Mouse (Mus musculus) ES-E14 (cell line): ENCODE measurements around the gene Stk10. TPM values are rescaled to one million over a fixed set of nuclear protein-coding genes. Genes with fewer than 3 reads are reported as not detected.
"Not testable (repeated sequence)": the region's sequence is repeated elsewhere in the genome, so short reads cannot be mapped to it uniquely, and the experiment has no call there.

Source experiments
- DNase-seq: peaks from one replicate; pipeline ENCODE4 v3.0.0-alpha.2; 2013; ENCODE audit warnings: low read depth, low spot score
- H3K27ac ChIP-seq: 2 replicates; pipeline ENCODE4 v1.5.1; 2012; ENCODE audit warnings: low read depth, mild to moderate bottlenecking, low read length, moderate library complexity, mixed read lengths; ENCODE audit not compliant: poor library complexity, insufficient read depth, severe bottlenecking
- H3K36me3 ChIP-seq: 2 replicates; pipeline ENCODE4 v1.6.1; 2012; ENCODE audit warnings: mild to moderate bottlenecking, low read length, moderate library complexity, mixed read lengths; ENCODE audit not compliant: control insufficient read depth, poor library complexity, insufficient read depth, severe bottlenecking
- H3K4me1 ChIP-seq, 2 experiments: fragments of 150-350 bp in 1 of 2; sonication (generic) in 1 of 2; 2 replicates each; pipeline ENCODE4 v1.6.1; 2012; ENCODE audit warnings: low read length in 2 of 2, mild to moderate bottlenecking in 1 of 2, mixed read lengths in 1 of 2; ENCODE audit not compliant: control insufficient read depth in 2 of 2, insufficient read depth in 2 of 2, poor library complexity in 1 of 2
- H3K4me3 ChIP-seq, 2 experiments: fragments of 150-350 bp in 1 of 2; sonication (generic) in 1 of 2; 2 replicates each; pipeline ENCODE4 v1.5.1; 2012; ENCODE audit warnings: low read length in 2 of 2, low read depth in 1 of 2, mild to moderate bottlenecking in 1 of 2, mixed read lengths in 1 of 2; ENCODE audit not compliant: insufficient read depth in 1 of 2, poor library complexity in 1 of 2, severe bottlenecking in 1 of 2
- H3K9ac ChIP-seq: 2 replicates; pipeline ENCODE4 v1.6.1; 2012; ENCODE audit warnings: low read depth, mild to moderate bottlenecking, low read length, mixed read lengths; ENCODE audit not compliant: poor library complexity, insufficient read depth, severe bottlenecking
- H3K9me3 ChIP-seq: fragments of 150-350 bp; sonication (generic); 2 replicates; pipeline ENCODE4 v1.6.1; 2012; ENCODE audit warnings: low read depth, mild to moderate bottlenecking, low read length; ENCODE audit not compliant: control insufficient read depth, insufficient read depth
- CHD2 ChIP-seq: IDR thresholded peaks from 2 replicates; pipeline ENCODE4 v1.6.1; 2014; ENCODE audit warnings: mild to moderate bottlenecking, low read depth, low read length, inconsistent platforms
- HCFC1 ChIP-seq: IDR thresholded peaks from 2 replicates; pipeline ENCODE4 v1.6.1; 2012; ENCODE audit warnings: low read length, inconsistent platforms, borderline replicate concordance; ENCODE audit not compliant: insufficient read depth
- MAFK ChIP-seq: IDR thresholded peaks from 2 replicates; pipeline ENCODE4 v1.6.1; 2014; ENCODE audit warnings: mild to moderate bottlenecking, low read depth, low read length, inconsistent platforms; ENCODE audit not compliant: insufficient read depth
- ZC3H11A ChIP-seq: IDR thresholded peaks from 2 replicates; pipeline ENCODE4 v1.6.1; 2012; ENCODE audit warnings: low read depth, mild to moderate bottlenecking, inconsistent platforms, low read length, borderline replicate concordance
- ZNF384 ChIP-seq: IDR thresholded peaks from 2 replicates; pipeline ENCODE4 v1.6.1; 2012; ENCODE audit warnings: low read depth, low read length, inconsistent platforms
- in situ Hi-C, 2 experiments: fragments of 600-800 bp; cut with MboI; formaldehyde crosslinking; loops; one replicate each; pipeline ENCODE4 v1.15.1; 2025; ENCODE audit warnings: low sequenced_read_pairs in 2 of 2, inconsistent platforms in 1 of 2; ENCODE audit not compliant: unreplicated experiment in 2 of 2
- total RNA-seq: library from RNA; depleted of rRNA; stranded (reverse); fragments of 300-350 nt; gene quantifications from 2 replicates; pipeline ENCODE4 v1.2.3, GENCODE M21; 2012

Stk10 gene
- total RNA-seq, 1 experiment: 9.8 TPM

DNA sequence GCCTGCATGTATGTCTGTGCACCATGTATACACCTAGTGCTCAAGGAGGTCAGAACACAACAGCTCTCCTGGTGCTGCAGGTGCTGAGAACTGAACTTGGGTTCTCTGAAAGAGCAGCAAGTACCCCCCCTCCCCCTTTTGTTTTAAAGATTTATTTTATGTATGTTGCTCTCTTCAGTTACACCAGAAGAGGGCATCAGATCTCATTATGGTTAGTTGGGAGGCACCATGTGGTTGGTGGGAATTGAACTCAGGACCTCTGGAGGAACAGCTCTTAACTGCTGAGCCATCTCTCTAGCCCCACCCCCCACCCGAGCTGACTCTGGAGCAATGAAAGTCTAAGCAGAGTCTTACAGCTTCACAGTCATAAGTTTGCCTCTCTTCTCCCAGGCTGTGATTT, 22.2 kb upstream of the Stk10 start:
- TF ChIP-seq CHD2 (no peak), ZC3H11A (no peak), HCFC1 (no peak), ZNF384 (no peak), MAFK (no peak)
- H3K9ac ChIP-seq: no peak overlapping the region
- DNase-seq: no peak
- no peaks in the 10 kb centered on the region for H3K36me3 ChIP-seq
- H3K4me1 ChIP-seq: no peaks in the 10 kb centered on the region
- no peak overlapping the region for H3K27ac ChIP-seq
- H3K4me3 ChIP-seq: no peak overlapping the region
- in situ Hi-C loops: no loop called here
- H3K9me3 ChIP-seq: no peaks in the 10 kb centered on the region

DNA sequence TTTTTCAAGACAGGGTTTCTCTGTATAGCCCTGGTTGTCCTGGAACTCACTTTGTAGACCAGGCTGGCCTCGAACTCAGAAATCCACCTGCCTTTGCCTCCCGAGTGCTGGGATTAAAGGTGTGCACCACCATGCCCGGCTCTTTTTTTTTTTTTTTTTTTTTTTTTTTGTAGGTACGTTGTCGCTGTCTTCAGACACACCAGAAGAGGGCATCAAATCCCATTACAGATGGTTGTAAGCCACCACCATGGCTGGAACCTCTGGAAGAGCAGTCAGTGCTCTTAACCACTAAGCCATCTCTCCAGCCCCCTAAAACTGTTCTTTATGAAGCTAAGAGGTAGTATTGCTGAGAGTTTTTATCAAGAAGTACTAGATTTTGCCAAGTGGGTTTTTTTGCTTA, 18.3 kb upstream of the Stk10 start:
- H3K36me3 ChIP-seq, H3K4me3 ChIP-seq, H3K4me1 ChIP-seq, H3K27ac ChIP-seq, in situ Hi-C loops, H3K9me3 ChIP-seq, DNase-seq, H3K9ac ChIP-seq: not testable (repeated sequence)
- 0 out of 2 replicates have a peak, but pooled peaks have one; percentile 9 for TF ChIP-seq ZNF384

DNA sequence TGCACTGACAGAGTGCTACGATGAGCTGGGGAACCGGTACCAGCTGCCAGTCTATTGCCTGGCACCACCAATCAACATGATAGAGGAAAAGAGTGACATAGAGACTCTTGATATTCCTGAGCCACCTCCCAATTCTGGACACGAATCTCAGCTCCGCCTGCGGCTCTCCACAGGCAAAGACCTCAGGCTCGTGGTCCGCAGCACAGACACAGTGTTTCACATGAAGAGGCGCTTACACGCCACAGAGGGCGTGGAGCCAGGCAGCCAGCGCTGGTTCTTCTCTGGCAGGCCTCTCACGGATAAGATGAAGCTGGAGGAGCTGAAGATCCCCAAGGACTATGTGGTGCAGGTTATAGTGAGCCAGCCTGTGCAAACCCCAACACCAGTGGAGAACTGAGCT, 17.0 kb upstream of the Stk10 start:
- in situ Hi-C loops: no loop called here
- DNase-seq: no peak
- Histone ChIP-seq H3K9ac (no peak overlapping the region), H3K36me3 (peaks cover 2% of the 10 kb centered on the region; the same call in 1 of the 2 replicates), H3K9me3 (no peaks in the 10 kb centered on the region), H3K4me3 (no peak overlapping the region), H3K27ac (no peak overlapping the region), H3K4me1 (no peaks in the 10 kb centered on the region; a peak in 1 of 4 replicates)
- no peak for TF ChIP-seq ZNF384
- no peak for TF ChIP-seq CHD2
- TF ChIP-seq HCFC1: no peak
- no peak for TF ChIP-seq MAFK
- TF ChIP-seq ZC3H11A: no peak

DNA sequence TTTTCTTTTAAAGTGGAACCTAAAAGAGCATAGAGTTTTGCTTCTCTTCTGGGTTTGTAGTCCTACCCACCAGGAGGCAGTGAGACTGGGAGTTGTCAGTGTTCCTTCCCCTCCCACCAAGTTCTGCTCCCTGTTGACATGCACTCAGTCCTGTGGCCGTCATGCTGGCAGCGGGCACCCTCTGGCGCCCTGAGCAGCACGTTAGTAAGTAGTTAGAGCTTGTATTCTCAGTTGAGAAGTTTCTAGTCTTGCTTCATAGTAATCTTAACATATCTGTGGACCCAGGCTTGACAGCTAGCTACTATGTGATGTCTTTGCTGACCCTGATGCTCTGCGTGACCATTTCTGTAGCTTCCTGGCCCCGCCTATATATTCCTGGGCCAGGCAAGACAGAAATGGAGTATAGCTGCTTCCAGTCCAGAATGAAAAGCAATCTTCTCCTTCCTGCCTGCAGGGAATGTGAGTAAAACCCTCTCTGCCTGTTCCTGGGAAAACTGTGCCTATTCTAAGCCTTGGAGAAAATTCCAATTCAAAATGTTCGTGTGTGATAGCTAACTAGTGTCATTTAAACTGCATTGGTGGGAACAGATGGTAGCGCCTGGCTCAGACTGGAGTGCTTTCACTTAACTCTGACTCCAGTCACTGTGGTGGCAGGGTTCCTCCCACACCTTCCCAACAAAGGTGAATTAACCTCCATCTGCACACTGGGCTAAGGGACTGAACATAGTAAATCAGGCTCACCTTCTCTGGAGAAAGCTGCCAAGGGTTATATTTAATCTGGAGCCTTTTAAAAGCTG, 16.0 kb upstream of the Stk10 start:
- Histone ChIP-seq H3K4me1 (no peaks in the 10 kb centered on the region; a peak in 1 of 4 replicates), H3K4me3 (no peak overlapping the region), H3K9ac (no peak overlapping the region), H3K9me3 (no peaks in the 10 kb centered on the region), H3K36me3 (peaks cover 2% of the 10 kb centered on the region; the same call in 1 of the 2 replicates), H3K27ac (no peak overlapping the region)
- TF ChIP-seq CHD2: no peak
- TF ChIP-seq ZC3H11A: no peak
- no peak for TF ChIP-seq MAFK
- TF ChIP-seq ZNF384: no peak
- no peak for TF ChIP-seq HCFC1
- in situ Hi-C loops: no loop called here
- DNase-seq: no peak

DNA sequence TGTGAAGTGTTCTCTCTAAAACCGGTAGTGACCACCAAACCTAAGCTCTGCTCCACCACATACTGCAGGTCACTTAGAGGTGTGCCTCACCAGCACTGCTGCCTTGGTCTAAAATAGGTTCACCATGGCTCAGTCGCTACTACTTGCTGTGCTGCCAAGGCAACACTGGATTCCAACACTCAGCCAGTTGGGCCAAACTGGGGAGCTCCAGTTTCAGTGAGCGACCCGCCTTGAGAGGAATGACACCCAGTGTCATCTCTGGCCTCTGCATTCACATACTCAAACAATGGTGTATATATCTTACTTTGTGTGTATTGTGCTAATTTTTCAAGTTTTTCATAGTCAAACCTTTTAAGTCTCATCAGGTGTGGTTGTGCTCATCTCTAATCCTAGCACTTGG, 14.3 kb upstream of the Stk10 start:
- Histone ChIP-seq H3K9me3 (no peaks in the 10 kb centered on the region), H3K9ac (no peak overlapping the region), H3K36me3 (peaks cover 2% of the 10 kb centered on the region; the same call in 1 of the 2 replicates), H3K4me3 (no peak overlapping the region), H3K4me1 (no peaks in the 10 kb centered on the region; a peak in 1 of 4 replicates), H3K27ac (no peak overlapping the region)
- in situ Hi-C loops: no loop called here
- TF ChIP-seq HCFC1: no peak
- no peak for TF ChIP-seq MAFK
- TF ChIP-seq ZNF384: no peak
- TF ChIP-seq CHD2: no peak
- no peak for TF ChIP-seq ZC3H11A
- no peak for DNase-seq
